Mouse (Mus musculus): ENCODE data around the gene Nsg2.
"Not testable (repeated sequence)": the region's sequence is repeated elsewhere in the genome, so short reads cannot be mapped to it uniquely, and the experiment has no call there.

Gene Nsg2

GRCm38 (mm10) chr11:32000281-32000680 lies at the start of gene Nsg2:
Gene Nsg2 (plus strand): TSS chr11:32000463.
- peak; percentile 82 for DNase-seq

GRCm38 (mm10) chr11:31960071-31960470 lies 40.2 kb upstream of the Nsg2 start:
- DNase-seq = no peak

- DNase-seq = no peak
Observed at GRCm38 (mm10) chr11:31963993-31964392, 36.3 kb upstream of the Nsg2 start.

- no peak for DNase-seq
Observed at GRCm38 (mm10) chr11:31965256-31966134, 34.8 kb upstream of the Nsg2 start, which contains the start of gene 4930524B15Rik. Gene 4930524B15Rik (plus strand): TSS chr11:31965592.

GRCm38 (mm10) chr11:31974132-31974531 lies 26.1 kb upstream of the Nsg2 start:
- no peak for DNase-seq

- DNase-seq = no peak
Observed at GRCm38 (mm10) chr11:31974826-31975225, 25.4 kb upstream of the Nsg2 start.

- DNase-seq = no peak
Observed at GRCm38 (mm10) chr11:31975678-31976077, 24.6 kb upstream of the Nsg2 start.

- DNase-seq = no peak
Observed at GRCm38 (mm10) chr11:31976137-31976536, 24.1 kb upstream of the Nsg2 start.

- not testable (repeated sequence) for DNase-seq
Observed at GRCm38 (mm10) chr11:31980089-31980488, 20.2 kb upstream of the Nsg2 start.

GRCm38 (mm10) chr11:31981830-31982229 lies 18.4 kb upstream of the Nsg2 start:
- DNase-seq = no peak

- not testable (repeated sequence) for DNase-seq
Observed at GRCm38 (mm10) chr11:31982247-31982943, 17.9 kb upstream of the Nsg2 start.

GRCm38 (mm10) chr11:31983249-31983648 lies 17.0 kb upstream of the Nsg2 start:
- no peak for DNase-seq

GRCm38 (mm10) chr11:31984786-31985185 lies 15.5 kb upstream of the Nsg2 start:
- no peak for DNase-seq

- no peak for DNase-seq
Observed at GRCm38 (mm10) chr11:31992535-31992934, 7.7 kb upstream of the Nsg2 start.

GRCm38 (mm10) chr11:31999716-32000115 lies 547 bp upstream of the Nsg2 start:
- DNase-seq = no peak

GRCm38 (mm10) chr11:32001181-32001910 lies 1.1 kb downstream of the Nsg2 start:
- DNase-seq = peak; percentile 19

- no peak for DNase-seq
Observed at GRCm38 (mm10) chr11:32002670-32003072, 2.4 kb downstream of the Nsg2 start.

- not testable (repeated sequence) for DNase-seq
Observed at GRCm38 (mm10) chr11:32008049-32008448, 7.8 kb downstream of the Nsg2 start.

- DNase-seq = no peak
Observed at GRCm38 (mm10) chr11:32008852-32009251, 8.6 kb downstream of the Nsg2 start.

GRCm38 (mm10) chr11:32009961-32010662 lies 9.8 kb downstream of the Nsg2 start:
- no peak for DNase-seq

- peak; percentile 21 for DNase-seq
Observed at GRCm38 (mm10) chr11:32010663-32010970, 10.4 kb downstream of the Nsg2 start.

GRCm38 (mm10) chr11:32011867-32012603 lies 11.8 kb downstream of the Nsg2 start:
- no peak for DNase-seq
